Mouse (Mus musculus) urinary bladder, adult 18-20 months (tissue): ENCODE data around the gene Hist4h4.

Experiments
- DNase-seq, 2 experiments: peaks; one replicate each; pipeline ENCODE4 v3.0.0; 2022; ENCODE audit warnings: low spot score in 2 of 2, mixed read lengths in 2 of 2

Hist4h4 gene

GRCm38 (mm10) chr6:136803739-136804633 lies at the start of gene Hist4h4:
Gene Hist4h4, minus strand, starts transcription at chr6:136804415.
- peak; percentile 95 to 99 for DNase-seq

- no peak for DNase-seq
Measured at GRCm38 (mm10) chr6:136852762-136853161, 48.5 kb upstream of the Hist4h4 start.

GRCm38 (mm10) chr6:136852348-136852747 lies 48.1 kb upstream of the Hist4h4 start:
- no peak for DNase-seq

DNA sequence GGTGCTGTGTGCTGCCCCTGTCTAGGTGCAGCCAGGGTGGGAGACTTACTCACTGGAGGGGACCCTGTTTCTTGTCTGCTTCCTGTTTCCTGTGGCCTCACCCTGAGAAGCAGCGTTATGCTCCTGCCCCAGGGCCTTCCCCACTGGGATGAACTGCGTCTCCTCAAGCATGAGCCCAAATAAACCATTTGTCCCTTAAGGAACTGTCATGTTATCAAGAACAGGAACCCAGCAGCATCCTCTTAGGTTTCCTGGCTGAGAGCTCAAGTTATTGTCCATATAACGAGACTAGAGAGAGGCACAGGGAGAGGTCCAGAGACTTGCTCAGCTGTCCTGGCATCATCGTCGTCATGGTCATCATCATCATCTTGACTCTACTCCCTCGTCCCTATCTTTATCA lies 46.1 kb upstream of the Hist4h4 start:
- no peak for DNase-seq

GRCm38 (mm10) chr6:136848971-136849370 lies 44.8 kb upstream of the Hist4h4 start:
- DNase-seq, result no peak

GRCm38 (mm10) chr6:136848399-136848798 lies 44.2 kb upstream of the Hist4h4 start:
- DNase-seq, result no peak

GRCm38 (mm10) chr6:136847790-136848189 lies 43.6 kb upstream of the Hist4h4 start:
- DNase-seq, result no peak

- DNase-seq, result no peak
Measured at GRCm38 (mm10) chr6:136847267-136847666, 43.1 kb upstream of the Hist4h4 start.

GRCm38 (mm10) chr6:136845706-136846480 lies 41.7 kb upstream of the Hist4h4 start:
- DNase-seq, result no peak

- DNase-seq, result no peak
Measured at GRCm38 (mm10) chr6:136844903-136845302, 40.7 kb upstream of the Hist4h4 start.

DNA sequence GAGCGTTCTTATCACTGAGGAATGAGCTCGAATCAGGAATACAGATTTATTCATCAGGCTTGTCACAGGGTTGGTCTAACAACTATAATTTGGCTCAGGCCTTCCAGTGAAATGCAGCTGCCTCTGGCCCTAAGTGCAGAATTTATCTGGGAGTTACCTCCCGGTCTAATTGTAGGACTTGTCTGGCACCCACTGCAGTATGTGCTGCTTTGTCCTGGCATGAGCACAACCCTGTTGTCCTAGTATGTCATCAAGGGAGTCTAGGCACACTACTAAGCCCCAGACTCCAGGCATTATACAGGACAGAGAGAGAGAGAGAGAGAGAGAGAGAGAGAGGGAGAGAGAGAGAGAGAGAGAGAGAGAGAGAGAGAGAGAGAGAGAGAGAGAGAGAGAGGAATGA lies 33.1 kb upstream of the Hist4h4 start:
- DNase-seq, result no peak

GRCm38 (mm10) chr6:136835352-136835751 lies 31.1 kb upstream of the Hist4h4 start, which contains the start of gene Smco3:
Gene Smco3, minus strand, starts transcription at chr6:136835452.
- no peak for DNase-seq

DNA sequence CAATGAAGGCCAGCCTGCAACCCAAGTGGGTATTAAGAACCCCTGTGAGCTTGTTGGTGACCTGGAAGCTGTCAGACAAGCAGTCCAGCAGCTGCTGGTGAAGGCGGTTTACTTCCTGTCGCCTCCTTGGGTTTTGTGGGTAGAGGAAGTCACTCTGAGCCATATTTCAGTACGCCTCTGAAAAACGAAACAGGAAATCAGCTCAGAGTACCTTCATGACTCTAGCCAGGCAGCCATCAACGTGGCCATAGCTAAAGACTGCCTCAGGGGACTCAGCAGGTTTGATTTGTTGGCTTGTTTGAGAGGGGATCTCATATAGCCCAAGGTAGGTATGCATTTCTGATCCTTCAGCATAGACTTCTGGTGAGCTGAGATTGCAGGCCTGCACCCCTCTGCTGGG lies 27.5 kb upstream of the Hist4h4 start:
- DNase-seq, result no peak

DNA sequence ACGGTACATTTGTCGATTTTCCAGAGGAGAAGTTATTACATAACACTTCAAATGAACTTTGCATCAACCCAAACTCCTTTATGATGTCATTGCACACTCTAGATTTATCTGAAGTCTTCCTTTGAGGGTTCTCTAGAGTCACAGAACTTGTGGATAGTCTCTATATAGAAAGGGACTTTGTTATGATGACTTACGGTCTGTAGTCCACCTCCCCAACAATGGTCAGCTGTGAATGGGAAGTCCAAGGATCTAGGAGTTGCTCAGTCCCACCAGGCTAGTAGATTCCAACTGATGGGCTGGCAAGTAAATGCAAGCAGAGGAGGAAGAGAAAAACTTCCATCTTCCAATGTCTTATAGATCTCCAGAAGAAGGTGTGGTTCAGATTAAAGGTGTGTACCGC lies 24.5 kb upstream of the Hist4h4 start:
- DNase-seq, result no peak

GRCm38 (mm10) chr6:136827881-136828561 lies 23.8 kb upstream of the Hist4h4 start, which contains the start of gene Wbp11:
Gene Wbp11, minus strand, starts transcription at chr6:136828233.
- peak; percentile 91 to 95 for DNase-seq

DNA sequence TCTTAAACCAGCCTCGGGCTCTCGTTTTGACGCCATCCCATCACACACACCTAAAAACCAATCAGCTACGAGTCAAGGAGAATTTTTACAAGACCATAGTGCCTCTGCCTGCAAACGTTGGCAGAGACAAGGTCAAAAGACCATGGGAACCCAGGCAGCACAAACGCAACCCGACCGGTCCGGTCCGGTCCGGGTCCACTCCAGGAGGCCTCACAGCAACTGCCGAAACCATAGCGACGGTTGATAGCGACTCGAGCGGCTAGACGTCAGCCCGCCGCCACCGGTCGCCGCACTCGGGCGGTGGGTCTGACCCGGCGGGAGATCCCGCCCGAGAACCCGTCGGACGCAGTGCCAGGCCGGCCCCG lies 23.3 kb upstream of the Hist4h4 start, which contains the start of gene BC049715:
Gene BC049715, plus strand, starts transcription at position 111 of the 365 bp plus-strand sequence.
- no peak for DNase-seq

DNA sequence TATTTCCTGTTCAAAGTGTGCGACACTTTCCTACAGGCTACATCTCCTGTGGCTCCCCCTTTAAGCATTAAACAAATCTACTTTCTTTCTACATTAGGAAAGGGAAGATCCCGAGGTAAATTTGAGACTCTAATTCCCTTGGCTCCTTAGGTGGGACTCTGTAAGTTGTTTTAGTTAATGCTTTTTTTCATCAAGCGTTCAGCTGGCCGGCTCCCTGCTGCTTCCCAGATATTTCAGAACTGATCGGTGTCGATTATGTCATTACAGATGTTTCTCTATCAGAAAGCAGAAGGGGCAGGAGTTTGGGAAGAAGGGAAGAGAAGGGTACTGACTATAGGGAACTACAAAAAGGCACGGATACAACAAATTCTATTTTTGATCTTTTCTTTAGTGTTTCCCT lies 22.9 kb upstream of the Hist4h4 start:
- DNase-seq, result no peak

DNA sequence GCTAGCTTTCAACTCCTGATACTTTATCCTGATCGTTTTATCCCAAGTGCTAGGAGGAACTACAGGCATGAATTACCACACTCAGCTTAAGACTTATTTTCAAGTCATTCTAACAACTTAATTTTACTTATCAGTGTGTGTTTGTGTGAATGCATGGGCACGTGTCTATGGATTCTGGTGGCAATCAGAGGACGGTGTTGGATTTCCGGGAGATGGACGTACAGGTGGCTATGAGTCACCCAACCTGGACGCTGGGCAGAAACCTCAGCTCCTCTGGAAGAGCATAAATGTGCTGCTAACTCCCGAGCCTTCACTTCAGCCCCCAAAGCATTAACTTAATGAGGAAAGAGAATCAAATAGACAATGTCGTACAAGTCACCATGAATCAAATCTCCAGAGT lies 20.8 kb upstream of the Hist4h4 start:
- DNase-seq, result no peak

- DNase-seq, result no peak
Measured at GRCm38 (mm10) chr6:136821086-136821485, 16.9 kb upstream of the Hist4h4 start.

DNA sequence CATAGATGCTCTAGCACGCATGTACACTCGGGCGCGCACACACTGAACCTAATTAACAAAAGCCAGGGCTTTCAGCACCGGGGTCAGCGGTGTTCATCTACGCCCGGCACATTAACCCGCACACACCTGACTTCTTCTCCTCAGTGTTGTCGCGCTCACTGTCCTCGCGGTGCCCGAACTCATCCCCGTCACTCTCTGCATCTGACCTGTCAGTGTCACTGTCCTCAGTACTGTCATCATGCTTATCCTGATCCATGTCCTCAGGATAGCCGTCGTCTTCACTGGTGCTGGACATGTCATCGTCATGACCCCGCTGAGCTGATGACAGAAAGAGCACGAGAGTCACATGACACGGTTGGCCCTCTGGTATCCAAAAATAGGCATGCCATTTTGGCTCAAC lies 16.2 kb upstream of the Hist4h4 start:
- no peak for DNase-seq

DNA sequence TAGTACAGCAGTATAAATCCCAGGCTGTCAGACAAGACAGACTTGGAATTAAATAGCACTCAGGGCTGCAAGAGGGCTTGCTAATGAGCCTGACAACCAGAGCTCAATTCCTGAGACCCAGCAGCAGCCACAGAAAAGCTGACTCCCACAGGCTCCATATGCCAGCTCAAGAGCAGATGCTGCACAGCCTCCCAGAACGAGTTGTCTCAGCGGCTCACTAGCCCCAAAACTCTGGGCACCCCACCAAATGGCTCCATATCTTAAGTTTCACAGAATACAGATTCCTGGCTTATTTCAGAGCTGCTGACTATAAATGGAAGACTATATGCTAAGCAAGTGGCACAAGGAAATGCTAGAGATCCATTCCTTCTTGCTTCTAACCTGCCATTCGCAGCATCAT lies 13.3 kb upstream of the Hist4h4 start:
- DNase-seq, result no peak

GRCm38 (mm10) chr6:136816826-136817225 lies 12.6 kb upstream of the Hist4h4 start:
- DNase-seq, result no peak
